Mouse (Mus musculus): ENCODE measurements around the gene Polr2g. TPM values are rescaled to one million over a fixed set of nuclear protein-coding genes. Genes with fewer than 3 reads are reported as not detected.
A peak's percentile ranks its signal among the peaks of the same experiment; 100 is the strongest.

Gene Polr2g
- polyA plus RNA-seq, 1 experiment from 2014 or later: 178 TPM

- peak within 1 kb of the TSS; percentile 94 for H3K9ac ChIP-seq
These were observed 24.1 kb downstream of the Polr2g start, which contains the start of gene Tmem179b for GRCm38 (mm10) chr19:8774086-8774835. Gene Tmem179b (minus strand): TSS chr19:8774467.

GRCm38 (mm10) chr19:8773409-8773808, 25.0 kb downstream of the Polr2g start:
- peak overlapping the region; percentile 71 for H3K4me3 ChIP-seq
- peak overlapping the region; percentile 94 for H3K9ac ChIP-seq
- H3K36me3 ChIP-seq: peaks cover 52% of the 10 kb centered on the region
- peak overlapping the region; percentile 97 for H3K4me2 ChIP-seq
- ATAC-seq (ENCODE audit: insufficient number of reproducible peaks, insufficient read depth, low FRiP score, low TSS enrichment, low read depth): no peak
- 62% methylated on average over 6 of the region's 6 CpGs for WGBS
- no peaks in the 10 kb centered on the region for H3K27me3 ChIP-seq
- no peaks in the 10 kb centered on the region for H3K9me3 ChIP-seq
- peak overlapping the region; percentile 98; the same call in 1 of the 2 replicates for H3K27ac ChIP-seq
- peaks cover 31% of the 10 kb centered on the region for H3K4me1 ChIP-seq

More at GRCm38 (mm10) chr19:8774086-8774835, 24.1 kb downstream of the Polr2g start, which contains the start of gene Tmem179b:
- under 1% methylated on average over 68 of the region's 68 CpGs for WGBS
- Histone ChIP-seq H3K27ac (peak within 1 kb of the TSS; percentile 98), H3K4me3 (peak within 1 kb of the TSS; percentile 71), H3K36me3 (peaks cover 50% of the 10 kb centered on the region), H3K9me3 (no peaks in the 10 kb centered on the region), H3K27me3 (no peaks in the 10 kb centered on the region), H3K4me1 (peaks cover 31% of the 10 kb centered on the region), H3K4me2 (peak within 1 kb of the TSS; percentile 97)
- ATAC-seq (ENCODE audit: insufficient number of reproducible peaks, insufficient read depth, low FRiP score, low TSS enrichment, low read depth): peak; percentile 92

GRCm38 (mm10) chr19:8772996-8773395, 25.4 kb downstream of the Polr2g start:
- peaks cover 31% of the 10 kb centered on the region for H3K4me1 ChIP-seq
- H3K4me3 ChIP-seq: peak overlapping the region; percentile 71
- peak overlapping the region; percentile 97 for H3K4me2 ChIP-seq
- peak overlapping the region; percentile 98; the same call in 1 of the 2 replicates for H3K27ac ChIP-seq
- no peaks in the 10 kb centered on the region for H3K9me3 ChIP-seq
- H3K36me3 ChIP-seq: peaks cover 52% of the 10 kb centered on the region
- H3K27me3 ChIP-seq: no peaks in the 10 kb centered on the region
- 88% methylated on average over 5 of the region's 5 CpGs for WGBS
- peak overlapping the region; percentile 94 for H3K9ac ChIP-seq
- no peak for ATAC-seq (ENCODE audit: insufficient number of reproducible peaks, insufficient read depth, low FRiP score, low TSS enrichment, low read depth)

GRCm38 (mm10) chr19:8770567-8771270, 27.7 kb downstream of the Polr2g start, which contains the start of gene Tmem223:
Gene Tmem223 (plus strand): TSS chr19:8770996.
- peak within 1 kb of the TSS; percentile 77 for H3K4me3 ChIP-seq
- peak within 1 kb of the TSS; percentile 93 for H3K27ac ChIP-seq
- no peaks in the 10 kb centered on the region for H3K27me3 ChIP-seq
- H3K9me3 ChIP-seq: no peaks in the 10 kb centered on the region
- no peak; the same call in 1 of the 2 replicates for ATAC-seq (ENCODE audit: insufficient number of reproducible peaks, insufficient read depth, low FRiP score, low TSS enrichment, low read depth)
- H3K9ac ChIP-seq: peak within 1 kb of the TSS; percentile 98
- H3K36me3 ChIP-seq: peaks cover 72% of the 10 kb centered on the region
- H3K4me2 ChIP-seq: peak within 1 kb of the TSS; percentile 74
- peaks cover 30% of the 10 kb centered on the region for H3K4me1 ChIP-seq
- 19% methylated on average over 29 of the region's 29 CpGs for WGBS

- Histone ChIP-seq H3K9ac (no peak overlapping the region), H3K4me1 (peaks cover 4% of the 10 kb centered on the region), H3K36me3 (peaks cover 90% of the 10 kb centered on the region), H3K4me2 (no peak overlapping the region), H3K27ac (no peak overlapping the region), H3K27me3 (no peaks in the 10 kb centered on the region), H3K9me3 (peaks cover 3% of the 10 kb centered on the region; the same call in 1 of the 2 replicates), H3K4me3 (no peak overlapping the region)
- WGBS: 95% methylated on average over 9 of the region's 9 CpGs
- no peak for ATAC-seq (ENCODE audit: insufficient number of reproducible peaks, insufficient read depth, low FRiP score, low TSS enrichment, low read depth)
These were observed 32.8 kb downstream of the Polr2g start for GRCm38 (mm10) chr19:8765562-8765961.

- 94% methylated on average over 4 of the region's 4 CpGs for WGBS
These were observed 35.1 kb downstream of the Polr2g start for GRCm38 (mm10) chr19:8763276-8763675.

GRCm38 (mm10) chr19:8760757-8761156, 37.6 kb downstream of the Polr2g start:
- no peak overlapping the region for H3K4me3 ChIP-seq

More at GRCm38 (mm10) chr19:8763276-8763675, 35.1 kb downstream of the Polr2g start:
- H3K4me3 ChIP-seq: no peak overlapping the region
- H3K9me3 ChIP-seq: peaks cover 3% of the 10 kb centered on the region; the same call in 1 of the 2 replicates
- no peak overlapping the region for H3K4me2 ChIP-seq
- H3K36me3 ChIP-seq: peaks cover 68% of the 10 kb centered on the region
- H3K4me1 ChIP-seq: peaks cover 7% of the 10 kb centered on the region
- H3K9ac ChIP-seq: no peak overlapping the region
- ATAC-seq (ENCODE audit: insufficient number of reproducible peaks, insufficient read depth, low FRiP score, low TSS enrichment, low read depth): no peak
- H3K27me3 ChIP-seq: no peaks in the 10 kb centered on the region
- no peak overlapping the region for H3K27ac ChIP-seq

GRCm38 (mm10) chr19:8758899-8759298, 39.5 kb downstream of the Polr2g start:
- Histone ChIP-seq H3K27me3 (no peaks in the 10 kb centered on the region), H3K9me3 (no peaks in the 10 kb centered on the region), H3K36me3 (peaks cover 42% of the 10 kb centered on the region), H3K4me1 (peaks cover 23% of the 10 kb centered on the region), H3K27ac (no peak overlapping the region), H3K4me2 (no peak overlapping the region), H3K4me3 (no peak overlapping the region), H3K9ac (no peak overlapping the region)
- no peak for ATAC-seq (ENCODE audit: insufficient number of reproducible peaks, insufficient read depth, low FRiP score, low TSS enrichment, low read depth)
- 89% methylated on average over 2 of the region's 2 CpGs for WGBS

More at GRCm38 (mm10) chr19:8760757-8761156, 37.6 kb downstream of the Polr2g start:
- 93% methylated on average over 2 of the region's 2 CpGs for WGBS
- peaks cover 3% of the 10 kb centered on the region; the same call in 1 of the 2 replicates for H3K9me3 ChIP-seq
- peaks cover 45% of the 10 kb centered on the region for H3K36me3 ChIP-seq
- H3K9ac ChIP-seq: no peak overlapping the region
- no peak overlapping the region for H3K4me2 ChIP-seq
- peaks cover 14% of the 10 kb centered on the region for H3K4me1 ChIP-seq
- no peaks in the 10 kb centered on the region for H3K27me3 ChIP-seq
- no peak overlapping the region for H3K27ac ChIP-seq
- no peak for ATAC-seq (ENCODE audit: insufficient number of reproducible peaks, insufficient read depth, low FRiP score, low TSS enrichment, low read depth)

GRCm38 (mm10) chr19:8757471-8757998, 40.8 kb downstream of the Polr2g start:
- peak overlapping the region; percentile 65 for H3K4me2 ChIP-seq
- peaks cover 23% of the 10 kb centered on the region for H3K4me1 ChIP-seq
- no peaks in the 10 kb centered on the region for H3K9me3 ChIP-seq
- WGBS: 4% methylated on average over 14 of the region's 14 CpGs
- H3K27ac ChIP-seq: peak overlapping the region; percentile 91
- H3K36me3 ChIP-seq: peaks cover 41% of the 10 kb centered on the region
- no peaks in the 10 kb centered on the region for H3K27me3 ChIP-seq
- H3K4me3 ChIP-seq: peak overlapping the region; percentile 96
- peak; percentile 7; the same call in 1 of the 2 replicates for ATAC-seq (ENCODE audit: insufficient number of reproducible peaks, insufficient read depth, low FRiP score, low TSS enrichment, low read depth)
- peak overlapping the region; percentile 97 for H3K9ac ChIP-seq

- H3K27ac ChIP-seq: peak within 1 kb of the TSS; percentile 91
- H3K27me3 ChIP-seq: no peaks in the 10 kb centered on the region
- peak within 1 kb of the TSS; percentile 96 for H3K4me3 ChIP-seq
- no peaks in the 10 kb centered on the region for H3K9me3 ChIP-seq
- peak within 1 kb of the TSS; percentile 97 for H3K9ac ChIP-seq
- H3K4me1 ChIP-seq: peaks cover 23% of the 10 kb centered on the region
- H3K36me3 ChIP-seq: peaks cover 41% of the 10 kb centered on the region
- peak within 1 kb of the TSS; percentile 65 for H3K4me2 ChIP-seq
- WGBS: under 1% methylated on average over 75 of the region's 75 CpGs
- ATAC-seq (ENCODE audit: insufficient number of reproducible peaks, insufficient read depth, low FRiP score, low TSS enrichment, low read depth): peak; percentile 85
These were observed 41.6 kb downstream of the Polr2g start, which contains the start of gene Nxf1 for GRCm38 (mm10) chr19:8756635-8757387. Gene Nxf1 (plus strand): TSS chr19:8757073.

Measured in embryonic facial prominence, embryonic 13.5 days (tissue).